Mouse (Mus musculus) lung, postnatal 0 days (tissue): Measurements from ENCODE around the gene 9130019O22Rik. TPM values are rescaled to one million over a fixed set of nuclear protein-coding genes. Genes with fewer than 3 reads are reported as not detected.
"Not testable (repeated sequence)": the region's sequence is repeated elsewhere in the genome, so short reads cannot be mapped to it uniquely, and the experiment has no call there.

ENCODE experiments used
- ATAC-seq: fragments of 200-750 bp; cut with Nextera tagmentation; 2 replicates; pipeline ENCODE4 v1.8.0; 2017; ENCODE audit warnings: moderate library complexity
- DNase-seq: peaks from one replicate; pipeline ENCODE4 v3.0.0-alpha.2; 2016; ENCODE audit warnings: low spot score
- H3K27ac ChIP-seq: fragments of 300-500 bp; sonication (generic); 2 replicates; pipeline ENCODE4 v1.5.1; 2014; ENCODE audit warnings: antibody characterized with exemption, mild to moderate bottlenecking, low read length, mixed read lengths
- H3K27me3 ChIP-seq: fragments of 300-500 bp; sonication (generic); replicated peaks from 2 replicates; pipeline ENCODE4 v1.6.1; 2014; ENCODE audit warnings: low read length, mixed read lengths; ENCODE audit not compliant: insufficient read depth
- H3K36me3 ChIP-seq: fragments of 300-500 bp; sonication (generic); 2 replicates; pipeline ENCODE4 v1.6.1; 2014; ENCODE audit warnings: low read length, mixed read lengths; ENCODE audit not compliant: insufficient read depth
- H3K4me1 ChIP-seq: fragments of 300-500 bp; sonication (generic); 2 replicates; pipeline ENCODE4 v1.6.1; 2014; ENCODE audit warnings: antibody characterized with exemption, low read depth, low read length, mixed read lengths; ENCODE audit not compliant: insufficient read depth
- H3K4me2 ChIP-seq: fragments of 300-500 bp; sonication (generic); replicated peaks from 2 replicates; pipeline ENCODE4 v1.6.1; 2014; ENCODE audit warnings: low read depth, mild to moderate bottlenecking, low read length, moderate library complexity, mixed read lengths
- H3K4me3 ChIP-seq: fragments of 300-500 bp; sonication (generic); 2 replicates; pipeline ENCODE4 v1.5.1; 2014; ENCODE audit warnings: low read depth, low read length
- H3K9ac ChIP-seq: fragments of 300-500 bp; sonication (generic); replicated peaks from 2 replicates; pipeline ENCODE4 v1.6.1; 2014; ENCODE audit warnings: low read depth, mild to moderate bottlenecking
- H3K9me3 ChIP-seq: fragments of 300-500 bp; sonication (generic); 2 replicates; pipeline ENCODE4 v1.6.1; 2016; ENCODE audit warnings: low read length, mixed read lengths
- CTCF ChIP-seq: IDR thresholded peaks from 2 replicates; pipeline ENCODE4 v1.5.1; 2016; ENCODE audit warnings: antibody characterized with exemption, mild to moderate bottlenecking
- EP300 ChIP-seq: IDR thresholded peaks from 2 replicates; pipeline ENCODE4 v1.6.1; 2016; ENCODE audit warnings: antibody characterized with exemption, mild to moderate bottlenecking, control low read depth
- WGBS: fragments of 180-500 bp; shearing (Covaris S2); extraction: QIAGEN DNeasy Blood & Tissue Kit; methylation state at CpG from one replicate; pipeline ENCODE4 v1.1.7; 2014; 5-methylcytosine and 5-hydroxymethylcytosine counted together
- polyA plus RNA-seq: library from polyadenylated mRNA; unstranded; fragments of >200 nt; fragmentation: Nextera tagmentation; extraction: Ambion mirVana; gene quantifications from 2 replicates; pipeline ENCODE4 v1.2.1, GENCODE M21; 2015

9130019O22Rik gene
- polyA plus RNA-seq, 1 experiment from 2014 or later = 5.4 TPM

DNA sequence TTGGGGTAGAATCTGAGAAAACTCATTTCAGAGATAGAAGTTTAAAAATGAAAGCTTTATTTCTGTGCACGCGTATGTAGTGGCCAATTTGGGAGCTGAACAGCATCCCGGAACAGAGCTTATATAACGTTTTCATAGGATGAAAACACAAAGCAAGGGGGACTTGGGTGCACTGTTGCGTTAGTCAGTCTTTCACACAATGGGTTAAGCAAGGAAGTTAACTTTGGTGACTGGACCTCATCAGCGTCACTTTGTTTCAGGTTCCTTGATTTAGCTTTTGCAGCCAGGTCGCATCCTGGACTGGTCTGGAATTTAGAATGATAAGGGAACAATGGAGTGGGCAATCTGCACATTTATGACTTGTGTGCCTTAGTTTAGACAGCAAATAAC lies 7.0 kb upstream of the 9130019O22Rik start:
- Histone ChIP-seq H3K36me3 (no peaks in the 10 kb centered on the region), H3K4me3 (peak overlapping the region; percentile 58), H3K4me1 (peaks cover 8% of the 10 kb centered on the region; the same call in 1 of the 2 replicates), H3K4me2 (peak overlapping the region; percentile 85), H3K9ac (peak overlapping the region; percentile 27; the same call in 1 of the 2 replicates), H3K9me3 (no peaks in the 10 kb centered on the region), H3K27me3 (no peaks in the 10 kb centered on the region), H3K27ac (peak overlapping the region; percentile 44)
- TF ChIP-seq CTCF (no peak), EP300 (peak; percentile 37; the same call in 1 of the 2 replicates)
- DNase-seq = no peak
- ATAC-seq = peak; percentile 11
- WGBS = 11% methylated on average over 7 of the region's 7 CpGs

DNA sequence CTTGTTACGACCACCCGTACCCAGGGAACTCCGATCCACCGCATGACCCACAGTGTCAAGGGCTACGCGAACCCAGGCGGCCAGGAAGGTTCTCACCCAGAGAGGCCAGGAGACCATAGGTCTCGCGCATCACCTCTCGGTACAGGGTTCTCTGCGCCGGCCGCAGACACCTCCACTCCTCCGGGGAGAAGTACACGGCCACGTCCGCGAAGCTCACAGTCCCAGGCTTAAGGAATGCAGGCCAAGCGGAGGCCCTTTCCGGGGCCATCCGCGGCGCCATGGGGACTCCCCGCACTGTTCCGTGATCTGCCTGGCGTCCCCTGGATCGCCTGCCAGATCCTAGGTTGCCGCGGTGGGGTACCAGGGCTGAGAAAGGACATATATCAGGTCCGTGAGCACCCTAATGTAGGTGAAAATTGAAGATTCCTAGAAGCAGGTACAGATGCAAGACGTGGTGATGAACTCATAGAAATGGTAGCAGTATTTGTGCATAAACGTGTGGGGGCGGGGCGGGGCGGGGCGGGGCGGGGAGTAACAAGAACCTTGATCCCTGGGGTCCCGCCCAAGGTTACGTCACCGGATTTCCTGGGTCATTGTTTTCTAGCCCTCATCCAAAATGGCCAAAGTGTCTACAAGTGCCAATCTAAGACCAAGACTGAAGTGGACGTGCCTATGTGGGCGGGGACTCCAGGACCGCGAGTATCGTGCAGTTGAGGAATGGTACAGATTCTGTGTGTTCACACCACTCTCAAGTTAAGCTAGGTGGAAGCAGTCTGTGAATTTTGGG lies 6.4 kb upstream of the 9130019O22Rik start, which contains the start of gene E430018J23Rik:
Gene E430018J23Rik, minus strand, starts transcription at position 473 of the 787 bp plus-strand sequence.
- TF ChIP-seq EP300 = no peak
- no peak for TF ChIP-seq CTCF
- Histone ChIP-seq H3K4me1 (peaks cover 8% of the 10 kb centered on the region; the same call in 1 of the 2 replicates), H3K9ac (peak within 1 kb of the TSS; percentile 90), H3K27me3 (no peaks in the 10 kb centered on the region), H3K4me2 (peak within 1 kb of the TSS; percentile 85), H3K27ac (peak within 1 kb of the TSS; percentile 89), H3K4me3 (peak within 1 kb of the TSS; percentile 58), H3K36me3 (no peaks in the 10 kb centered on the region), H3K9me3 (no peaks in the 10 kb centered on the region)
- WGBS = under 1% methylated on average over 45 of the region's 45 CpGs
- DNase-seq (peak; percentile 98), ATAC-seq (peak; percentile 98)

DNA sequence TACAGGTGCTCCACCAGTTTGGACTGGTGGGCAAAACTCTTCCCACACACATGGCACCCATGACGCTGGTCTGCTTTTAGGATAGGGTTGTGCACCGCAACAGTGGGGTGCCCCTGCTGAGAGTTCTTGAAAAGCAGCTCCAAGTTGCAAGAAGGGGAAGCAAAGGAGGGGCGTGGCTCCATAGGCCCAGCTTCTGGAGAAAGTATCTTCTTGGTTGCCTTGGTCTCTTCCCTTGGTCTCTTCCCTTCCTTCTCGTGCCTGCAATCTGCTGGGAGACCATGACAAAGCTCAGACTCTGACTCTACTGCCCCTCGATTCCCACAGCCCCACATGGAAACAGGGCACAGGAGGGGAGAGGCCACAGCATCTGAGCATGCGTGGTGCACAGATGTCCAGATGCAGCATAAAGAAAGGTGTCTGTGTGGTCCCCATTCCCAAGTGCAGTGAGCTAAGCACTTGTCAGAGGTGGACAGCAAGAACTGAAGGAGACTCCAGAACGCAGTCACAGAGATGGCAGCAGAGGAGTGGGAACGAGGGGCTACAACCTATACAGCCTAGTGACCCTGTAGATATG lies 5.4 kb upstream of the 9130019O22Rik start:
- Histone ChIP-seq H3K4me2 (peak overlapping the region; percentile 85), H3K36me3 (no peaks in the 10 kb centered on the region), H3K9ac (0 out of 2 replicates have a peak overlapping the region, but pooled peaks have one; percentile 90), H3K4me3 (no peak overlapping the region), H3K9me3 (no peaks in the 10 kb centered on the region), H3K27me3 (no peaks in the 10 kb centered on the region), H3K4me1 (peaks cover 8% of the 10 kb centered on the region; the same call in 1 of the 2 replicates), H3K27ac (no peak overlapping the region)
- TF ChIP-seq EP300 (no peak), CTCF (no peak)
- no peak for ATAC-seq
- DNase-seq = no peak
- WGBS = 76% methylated on average over 8 of the region's 8 CpGs

DNA sequence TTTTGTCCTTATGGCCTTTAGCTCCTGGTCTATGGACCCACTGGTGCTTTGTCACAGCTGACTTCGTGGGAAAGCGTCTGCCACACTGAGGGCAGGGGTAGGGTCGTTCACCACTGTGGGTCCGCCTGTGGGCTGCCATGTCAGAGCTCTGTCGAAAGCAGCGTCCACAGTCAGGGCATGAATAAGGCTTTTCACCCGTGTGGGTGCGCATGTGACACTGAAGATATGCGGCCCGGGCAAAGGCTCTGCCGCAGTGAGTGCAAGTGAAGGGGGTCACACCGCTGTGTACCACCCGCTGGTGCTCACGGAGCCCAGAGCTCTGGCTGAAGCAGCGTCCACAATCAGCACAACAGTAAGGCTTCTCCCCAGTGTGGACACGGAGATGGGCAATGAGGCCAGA lies 4.6 kb upstream of the 9130019O22Rik start:
- no peak for TF ChIP-seq EP300
- no peak for TF ChIP-seq CTCF
- no peak overlapping the region for H3K27ac ChIP-seq
- H3K4me2 ChIP-seq = no peak overlapping the region
- H3K4me1 ChIP-seq = peaks cover 8% of the 10 kb centered on the region; the same call in 1 of the 2 replicates
- ATAC-seq = no peak
- DNase-seq = no peak
- H3K9ac ChIP-seq = no peak overlapping the region
- WGBS = 95% methylated on average over 16 of the region's 16 CpGs
- H3K9me3 ChIP-seq = no peaks in the 10 kb centered on the region
- H3K36me3 ChIP-seq = no peaks in the 10 kb centered on the region
- H3K27me3 ChIP-seq = no peaks in the 10 kb centered on the region
- H3K4me3 ChIP-seq = no peak overlapping the region

DNA sequence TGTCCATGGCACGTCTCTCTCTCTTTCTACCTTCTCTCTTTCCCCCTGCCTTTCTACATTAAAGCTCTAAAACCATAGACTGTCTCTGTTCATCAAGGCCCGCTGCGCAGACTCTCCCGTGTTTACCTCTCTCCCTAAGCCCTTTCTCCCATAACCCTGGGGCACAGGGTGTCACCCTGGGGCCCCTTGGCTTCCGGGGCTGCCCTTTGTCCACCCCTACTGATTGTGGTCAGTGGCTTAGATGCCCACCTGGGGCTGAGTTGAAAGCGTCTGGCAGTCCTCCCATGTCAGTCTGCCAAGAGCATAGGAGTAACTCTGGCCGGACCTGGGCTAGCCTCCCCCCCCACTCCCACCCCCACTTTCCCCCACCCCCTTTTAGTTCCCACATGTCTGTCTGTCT lies 3.3 kb upstream of the 9130019O22Rik start:
- Histone ChIP-seq H3K4me1 (peaks cover 8% of the 10 kb centered on the region; the same call in 1 of the 2 replicates), H3K27me3 (no peaks in the 10 kb centered on the region), H3K4me2 (no peak overlapping the region), H3K9me3 (no peaks in the 10 kb centered on the region), H3K4me3 (no peak overlapping the region), H3K27ac (no peak overlapping the region), H3K9ac (no peak overlapping the region), H3K36me3 (no peaks in the 10 kb centered on the region)
- WGBS = 75% methylated on average over 7 of the region's 7 CpGs
- ATAC-seq (no peak), DNase-seq (no peak)
- TF ChIP-seq EP300 (no peak), CTCF (no peak)

DNA sequence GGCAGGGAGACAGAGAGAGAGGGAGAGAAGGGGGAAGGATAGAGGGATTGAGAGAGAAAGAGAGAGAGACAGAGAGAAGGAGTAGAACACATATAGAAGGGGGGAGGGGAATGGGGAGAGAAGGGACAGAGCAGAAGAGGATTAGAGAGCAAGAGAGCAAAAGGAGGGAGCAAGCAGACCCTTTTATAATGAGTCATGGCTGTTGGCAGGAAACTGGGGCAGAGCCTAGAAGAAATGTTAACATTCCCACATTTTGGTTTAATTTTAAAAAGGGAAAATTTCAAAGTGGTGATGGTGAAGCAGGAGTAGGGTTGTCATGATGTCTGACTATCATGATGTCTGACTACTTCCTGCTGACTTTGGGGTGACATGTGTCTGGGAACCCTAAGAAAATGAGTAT lies 1.2 kb upstream of the 9130019O22Rik start:
- H3K27me3 ChIP-seq, DNase-seq, H3K4me3 ChIP-seq, ATAC-seq, H3K9ac ChIP-seq, H3K36me3 ChIP-seq, H3K9me3 ChIP-seq, H3K4me1 ChIP-seq, H3K4me2 ChIP-seq, H3K27ac ChIP-seq: not testable (repeated sequence)

DNA sequence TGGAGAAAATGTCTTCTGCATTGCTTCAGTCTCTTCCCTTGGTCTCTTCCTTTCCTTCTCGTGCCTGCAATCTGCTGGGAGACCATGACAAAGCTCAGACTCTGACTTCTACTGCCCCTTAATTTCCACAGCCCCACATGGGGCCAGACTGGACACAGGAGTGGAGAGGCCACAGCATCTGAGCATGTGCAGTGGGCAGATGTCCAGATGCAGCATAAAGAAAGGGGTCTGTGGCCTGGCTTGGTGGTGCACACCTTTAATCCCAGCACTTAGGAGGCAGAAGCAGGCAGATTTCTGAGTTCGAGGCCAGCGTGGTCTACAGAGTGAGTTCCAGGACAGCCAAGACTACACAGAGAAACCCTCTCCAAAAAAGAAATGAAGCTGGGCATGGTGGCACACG lies 1.4 kb downstream of the 9130019O22Rik start:
- H3K4me3 ChIP-seq, H3K27me3 ChIP-seq, H3K27ac ChIP-seq, ATAC-seq, DNase-seq, H3K9ac ChIP-seq, H3K36me3 ChIP-seq, H3K9me3 ChIP-seq, H3K4me1 ChIP-seq, H3K4me2 ChIP-seq: not testable (repeated sequence)
- WGBS = 95% methylated on average over 4 of the region's 4 CpGs
